15 mouse cellular contexts compared by ENCODE assay signal in the genomic region with DNA sequence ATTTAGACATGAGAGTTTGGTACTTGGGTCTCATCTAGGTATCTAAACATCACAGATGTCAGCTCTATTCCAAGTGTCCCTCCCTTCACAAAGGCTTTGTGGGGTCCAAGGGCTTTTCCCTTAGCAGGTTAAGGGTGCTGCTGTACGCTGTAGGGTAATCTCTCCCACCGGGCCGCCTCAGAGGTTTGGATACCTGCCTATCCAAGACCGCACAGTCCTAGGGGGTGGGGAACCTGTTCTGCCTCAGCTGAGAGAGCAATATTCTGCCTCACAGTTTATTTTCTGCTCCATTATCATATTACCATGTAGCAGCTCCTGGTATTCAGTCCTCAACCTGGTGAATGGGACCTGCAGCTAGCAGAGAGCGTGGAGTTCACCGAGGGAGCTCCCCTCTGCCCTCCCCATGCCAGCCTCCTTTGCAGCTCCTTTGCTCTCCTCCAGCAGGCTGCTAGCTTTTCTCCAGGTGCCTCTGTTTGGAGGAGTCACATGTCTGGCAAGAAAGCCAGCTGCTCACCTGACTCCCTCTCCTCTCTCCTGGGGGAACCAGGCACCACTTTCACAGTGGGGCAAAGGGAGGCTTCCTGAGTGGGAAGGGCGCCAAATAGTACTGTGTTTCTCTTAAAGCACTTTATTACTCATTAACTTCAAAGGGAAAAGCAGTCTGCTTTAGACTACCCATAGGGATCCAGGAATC. TPM values are rescaled to one million over a fixed set of nuclear protein-coding genes. Genes with fewer than 3 reads are reported as not detected.
DNase-seq lines count a peak whose midpoint lies in the region; ATAC-seq lines count a peak whose summit lies in the region.
"Had no signal": no experiment of that assay in that cellular context is flagged by ENCODE, and none has a peak within 500 bp of the region (broad histone marks: within the 10 kb centered on the region; RNA-seq: fewer than 3 reads in every experiment).

No protein-coding gene starts in this region.

- no peak overlapping the region for H3K27ac ChIP-seq in midbrain, embryonic 10.5 days (replicated peaks)
- no peak overlapping the region for H3K27ac ChIP-seq in midbrain, embryonic 16.5 days (ENCODE audit: low read length)
- peak overlapping the region; percentile 27 for H3K27ac ChIP-seq in kidney, embryonic 16.5 days (ENCODE audit: low read length)
- H3K27ac ChIP-seq in forebrain, embryonic 16.5 days (ENCODE audit: low read length) = no peak overlapping the region
- H3K27ac ChIP-seq: heart, embryonic 10.5 days; layer of hippocampus, adult 2 months; liver, embryonic 14.5 days; neural tube, embryonic 12.5 days had no signal

- H3K27me3 ChIP-seq in midbrain, embryonic 10.5 days (ENCODE audit: low read depth, poor library complexity, severe bottlenecking) = peaks cover 99% of the 10 kb centered on the region
- peaks cover 23% of the 10 kb centered on the region for H3K27me3 ChIP-seq in midbrain, embryonic 16.5 days (ENCODE audit: control insufficient read depth, insufficient read depth, low read depth, low read length)
- H3K27me3 ChIP-seq in kidney, embryonic 16.5 days (ENCODE audit: insufficient read depth, low read length) = peaks cover 53% of the 10 kb centered on the region
- peaks cover 27% of the 10 kb centered on the region for H3K27me3 ChIP-seq in forebrain, embryonic 16.5 days (replicated peaks; ENCODE audit: control insufficient read depth, insufficient read depth, low read length)

- 89% methylated on average over 7 of the region's 7 CpGs for WGBS in midbrain, embryonic 10.5 days
- 84% methylated on average over 7 of the region's 7 CpGs for whole genome bisulfite sequencing in midbrain, embryonic 16.5 days
- WGBS in kidney, embryonic 16.5 days = 82% methylated on average over 7 of the region's 7 CpGs
- 81% methylated on average over 7 of the region's 7 CpGs for WGBS in forebrain, embryonic 16.5 days

- no peak for DNase-seq in midbrain, embryonic 10.5 days (ENCODE audit: low spot score)
- peak; percentile 44 for DNase-seq in lung, postnatal 14 days
- no peak for DNase-seq in right cerebral cortex, postnatal 10 days (ENCODE audit: low spot score in 2 of 2)
- DNase-seq in layer of hippocampus, adult 11-12 months (ENCODE audit: low spot score) = no peak
- DNase-seq: midbrain, embryonic 14.5 days; retina, postnatal 1 day had no signal

- no peaks in the 10 kb centered on the region for H3K36me3 ChIP-seq in midbrain, embryonic 10.5 days
- no peaks in the 10 kb centered on the region for H3K36me3 ChIP-seq in midbrain, embryonic 16.5 days (ENCODE audit: control insufficient read depth, insufficient read depth, low read length)
- no peaks in the 10 kb centered on the region for H3K36me3 ChIP-seq in kidney, embryonic 16.5 days (ENCODE audit: insufficient read depth, low read length)
- H3K36me3 ChIP-seq in forebrain, embryonic 16.5 days (ENCODE audit: control insufficient read depth, insufficient read depth) = no peaks in the 10 kb centered on the region
- H3K36me3 ChIP-seq: heart, embryonic 10.5 days; neural tube, embryonic 12.5 days had no signal

- H3K9ac ChIP-seq in midbrain, embryonic 16.5 days (ENCODE audit: low read depth, low read length) = no peak overlapping the region
- no peak overlapping the region for H3K9ac ChIP-seq in kidney, embryonic 16.5 days (replicated peaks; ENCODE audit: low read length)
- H3K9ac ChIP-seq in forebrain, embryonic 16.5 days (replicated peaks; ENCODE audit: low read depth, low read length) = no peak overlapping the region
- H3K9ac ChIP-seq: liver, embryonic 14.5 days; neural tube, embryonic 12.5 days had no signal

- no peak overlapping the region for H3K4me2 ChIP-seq in midbrain, embryonic 16.5 days (ENCODE audit: low read length)
- H3K4me2 ChIP-seq in kidney, embryonic 16.5 days (replicated peaks; ENCODE audit: low read depth, low read length) = no peak overlapping the region
- no peak overlapping the region for H3K4me2 ChIP-seq in forebrain, embryonic 16.5 days (ENCODE audit: low read length)
- H3K4me2 ChIP-seq: neural tube, embryonic 12.5 days had no signal

- no peak for ATAC-seq in midbrain, embryonic 16.5 days
- peak; percentile 16; the same call in 1 of the 2 replicates for ATAC-seq in kidney, embryonic 16.5 days (ENCODE audit: low FRiP score, low TSS enrichment)
- ATAC-seq in forebrain, embryonic 16.5 days = no peak
- ATAC-seq in inflammation-experienced regulatory T-cells, adult 6 months = no peak

- H3K9me3 ChIP-seq in midbrain, embryonic 10.5 days (replicated peaks) = no peaks in the 10 kb centered on the region
- no peaks in the 10 kb centered on the region for H3K9me3 ChIP-seq in midbrain, embryonic 16.5 days (replicated peaks; ENCODE audit: control insufficient read depth, low read length, poor library complexity, severe bottlenecking)
- H3K9me3 ChIP-seq in kidney, embryonic 16.5 days (ENCODE audit: low read length) = no peaks in the 10 kb centered on the region
- H3K9me3 ChIP-seq in forebrain, embryonic 16.5 days (ENCODE audit: control insufficient read depth, low read length) = no peaks in the 10 kb centered on the region
- H3K9me3 ChIP-seq: heart, embryonic 10.5 days; neural tube, embryonic 12.5 days had no signal

- H3K4me1 ChIP-seq in midbrain, embryonic 10.5 days = peaks cover 33% of the 10 kb centered on the region
- peaks cover 3% of the 10 kb centered on the region for H3K4me1 ChIP-seq in midbrain, embryonic 16.5 days (ENCODE audit: control insufficient read depth, insufficient read depth, low read length)
- H3K4me1 ChIP-seq in kidney, embryonic 16.5 days (ENCODE audit: insufficient read depth, low read length) = peaks cover 28% of the 10 kb centered on the region
- peaks cover 9% of the 10 kb centered on the region for H3K4me1 ChIP-seq in forebrain, embryonic 16.5 days (replicated peaks; ENCODE audit: control insufficient read depth, insufficient read depth, low read length)

- 0 out of 2 replicates have a peak overlapping the region, but pooled peaks have one; percentile 2 for H3K4me3 ChIP-seq in midbrain, embryonic 10.5 days
- no peak overlapping the region for H3K4me3 ChIP-seq in midbrain, embryonic 16.5 days (ENCODE audit: low read depth, low read length)
- H3K4me3 ChIP-seq in kidney, embryonic 16.5 days (ENCODE audit: low read length) = no peak overlapping the region
- H3K4me3 ChIP-seq in forebrain, embryonic 16.5 days (replicated peaks; ENCODE audit: low read length) = no peak overlapping the region
- H3K4me3 ChIP-seq: erythroblast, embryonic 14.5 days; heart, embryonic 10.5 days; layer of hippocampus, adult 2 months; neural tube, embryonic 12.5 days had no signal

RNA-seq across cellular contexts. Expression of a gene that starts 2.3 kb away (rescaled TPM):
- 1.6 and 2.0 TPM in 2 replicates for polyA plus RNA-seq in midbrain, embryonic 10.5 days (2016; fragmentation: Nextera tagmentation; extraction: Ambion mirVana)
- 3.8 and 3.9 TPM in 2 replicates for polyA plus RNA-seq in midbrain, embryonic 16.5 days (2015; fragmentation: Nextera tagmentation; extraction: Ambion mirVana)
- 6.5 and 7.1 TPM in 2 replicates for polyA plus RNA-seq in kidney, embryonic 16.5 days (2015; fragmentation: Nextera tagmentation; extraction: Ambion mirVana)
- 2.0 TPM in 2 replicates for polyA plus RNA-seq in forebrain, embryonic 16.5 days (2015; fragmentation: Nextera tagmentation; extraction: Ambion mirVana)
- 1 to 10 TPM; 6.0 to 8.5 (median 6.3) TPM for polyA plus RNA-seq in inflammation-experienced regulatory T-cells, adult 6 months (2017; shearing (Covaris generic))

RNA-seq across cellular contexts. Expression of a gene that starts 7.9 kb away (rescaled TPM):
- polyA plus RNA-seq in midbrain, embryonic 10.5 days (2016; fragmentation: Nextera tagmentation; extraction: Ambion mirVana) = 301 and 332 TPM in 2 replicates
- polyA plus RNA-seq in midbrain, embryonic 16.5 days (2015; fragmentation: Nextera tagmentation; extraction: Ambion mirVana) = 161 and 172 TPM in 2 replicates
- 216 and 238 TPM in 2 replicates for polyA plus RNA-seq in kidney, embryonic 16.5 days (2015; fragmentation: Nextera tagmentation; extraction: Ambion mirVana)
- polyA plus RNA-seq in forebrain, embryonic 16.5 days (2015; fragmentation: Nextera tagmentation; extraction: Ambion mirVana) = 192 and 202 TPM in 2 replicates
- polyA plus RNA-seq in inflammation-experienced regulatory T-cells, adult 6 months (2017; shearing (Covaris generic)) = 100 to 1,000 TPM in 2 of 3 experiments, 10 to 100 TPM in 1; 94.6 to 150 (median 125) TPM

RNA-seq across cellular contexts. Expression of a gene that starts 19.9 kb away (rescaled TPM):
- 87.4 and 106 TPM in 2 replicates for polyA plus RNA-seq in midbrain, embryonic 10.5 days (2016; fragmentation: Nextera tagmentation; extraction: Ambion mirVana)
- polyA plus RNA-seq in midbrain, embryonic 16.5 days (2015; fragmentation: Nextera tagmentation; extraction: Ambion mirVana) = 16.8 and 18.3 TPM in 2 replicates
- polyA plus RNA-seq in kidney, embryonic 16.5 days (2015; fragmentation: Nextera tagmentation; extraction: Ambion mirVana) = 103 and 112 TPM in 2 replicates
- polyA plus RNA-seq in forebrain, embryonic 16.5 days (2015; fragmentation: Nextera tagmentation; extraction: Ambion mirVana) = 27.4 and 35.3 TPM in 2 replicates
- 1 to 10 TPM in 1 of 3 experiments, under 1 TPM in 2; 0.39 to 1.0 (median 0.52) TPM for polyA plus RNA-seq in inflammation-experienced regulatory T-cells, adult 6 months (2017; shearing (Covaris generic))

RNA-seq across cellular contexts. Expression of a gene that starts 23.1 kb away (rescaled TPM):
- polyA plus RNA-seq in midbrain, embryonic 10.5 days (2016; fragmentation: Nextera tagmentation; extraction: Ambion mirVana) = 9.9 and 10.0 TPM in 2 replicates
- 19.1 and 20.6 TPM in 2 replicates for polyA plus RNA-seq in midbrain, embryonic 16.5 days (2015; fragmentation: Nextera tagmentation; extraction: Ambion mirVana)
- 8.3 and 11.7 TPM in 2 replicates for polyA plus RNA-seq in kidney, embryonic 16.5 days (2015; fragmentation: Nextera tagmentation; extraction: Ambion mirVana)
- polyA plus RNA-seq in forebrain, embryonic 16.5 days (2015; fragmentation: Nextera tagmentation; extraction: Ambion mirVana) = 7.6 and 8.3 TPM in 2 replicates
- polyA plus RNA-seq in inflammation-experienced regulatory T-cells, adult 6 months (2017; shearing (Covaris generic)) = 10 to 100 TPM; 10.3 to 11.0 (median 10.9) TPM

RNA-seq across cellular contexts. Expression of a gene that starts 25.2 kb away (rescaled TPM):
- 27.8 and 28.2 TPM in 2 replicates for polyA plus RNA-seq in midbrain, embryonic 10.5 days (2016; fragmentation: Nextera tagmentation; extraction: Ambion mirVana)
- polyA plus RNA-seq in midbrain, embryonic 16.5 days (2015; fragmentation: Nextera tagmentation; extraction: Ambion mirVana) = 38.2 and 41.3 TPM in 2 replicates
- 46.9 and 52.3 TPM in 2 replicates for polyA plus RNA-seq in kidney, embryonic 16.5 days (2015; fragmentation: Nextera tagmentation; extraction: Ambion mirVana)
- 30.3 and 33.0 TPM in 2 replicates for polyA plus RNA-seq in forebrain, embryonic 16.5 days (2015; fragmentation: Nextera tagmentation; extraction: Ambion mirVana)
- polyA plus RNA-seq in inflammation-experienced regulatory T-cells, adult 6 months (2017; shearing (Covaris generic)) = 10 to 100 TPM; 14.2 to 26.5 (median 21.7) TPM
- polyA plus RNA-seq: erythroblast, embryonic 14.5 days had no signal
